Mouse (Mus musculus): ENCODE data around the gene Mphosph9. TPM values are rescaled to one million over a fixed set of nuclear protein-coding genes. Genes with fewer than 3 reads are reported as not detected.

Mphosph9 gene
- total and polyA plus RNA-seq, 3 experiments = 5.6 to 9.8 (median 8.0) TPM

DNA sequence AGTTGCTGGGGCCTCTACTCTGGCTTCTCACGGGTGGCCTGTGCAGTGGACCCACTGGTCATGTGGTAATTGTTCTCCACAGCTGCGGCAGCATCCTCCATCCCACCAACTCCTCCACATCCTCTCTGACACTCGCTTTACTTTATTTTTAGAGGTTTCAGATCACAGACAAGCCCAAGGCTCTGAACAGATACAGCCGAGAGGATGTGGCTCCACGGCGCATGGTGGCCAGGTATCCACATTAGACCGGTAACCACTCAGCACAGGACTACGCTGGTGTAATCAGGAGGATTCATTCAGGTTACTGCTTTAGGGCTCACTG is 94.7 kb downstream of the Mphosph9 start:
- no peak for DNase-seq (ENCODE audit: extremely low read depth)
- peaks cover 0 to 18% of the 10 kb centered on the region in 2 experiments for H3K36me3 ChIP-seq (replicated peaks in 1 of 2; ENCODE audit: control insufficient read depth in 1 of 2, insufficient read depth in 1 of 2, low read length in 1 of 2)
- H3K79me2 ChIP-seq (replicated peaks; ENCODE audit: control insufficient read depth, extremely low read depth, insufficient read depth, poor library complexity, severe bottlenecking) = no peaks in the 10 kb centered on the region
- H3K4me2 ChIP-seq (ENCODE audit: insufficient read depth, low read depth, poor library complexity, severe bottlenecking) = no peak overlapping the region
- no peaks in the 10 kb centered on the region for H3K9me3 ChIP-seq (replicated peaks; ENCODE audit: low read length)
- dilution Hi-C loops (cut with MboI; ENCODE audit: extremely low pct_ligation_motif_present, extremely low pct_unique_long_range_greater_than_20kb, low sequenced_read_pairs) = no loop called here
- in situ Hi-C loops (cut with MboI; ENCODE audit: low pct_ligation_motif_present, low pct_unique_long_range_greater_than_20kb, low sequenced_read_pairs) = no loop called here
- TF ChIP-seq CHD1 (IDR thresholded peaks at IDR 0.05; ENCODE audit: low read depth, low read length) (no peak), POLR2AphosphoS2 (IDR thresholded peaks at IDR 0.05; ENCODE audit: low read depth, low read length) (no peak), RAD21 (IDR thresholded peaks at IDR 0.05; ENCODE audit: low read depth, low read length) (no peak), NRF1 (IDR thresholded peaks at IDR 0.05; ENCODE audit: low read depth, low read length) (no peak), ETS1 (conservative IDR thresholded peaks at IDR 0.05; ENCODE audit: low read depth, low read length) (no peak), ELF1 (IDR thresholded peaks at IDR 0.05; ENCODE audit: low read depth, low read length) (no peak), SIN3A (IDR thresholded peaks at IDR 0.05; ENCODE audit: low read length) (no peak), USF1 (IDR thresholded peaks at IDR 0.05; ENCODE audit: low read depth, low read length) (no peak), MAZ (IDR thresholded peaks at IDR 0.05; ENCODE audit: low read depth, low read length) (no peak), POLR2A (IDR thresholded peaks at IDR 0.05; ENCODE audit: low read depth, low read length) (no peak), CTCF (conservative IDR thresholded peaks at IDR 0.05 in 1 of 2, IDR thresholded peaks at IDR 0.05 in 1 of 2; ENCODE audit: low read depth in 2 of 2, low read length in 2 of 2) (no peak)
- H3K4me1 ChIP-seq (ENCODE audit: control insufficient read depth in 1 of 2, insufficient read depth in 2 of 2) = peaks cover 2 to 10% of the 10 kb centered on the region in 2 experiments; a peak in 2 of 4 replicates
- H3K27me3 ChIP-seq (replicated peaks) = no peaks in the 10 kb centered on the region
- no peak overlapping the region for H3K9ac ChIP-seq (ENCODE audit: insufficient read depth, low read depth)
- H3K27ac ChIP-seq (ENCODE audit: insufficient read depth, low read depth) = no peak overlapping the region
- no peak overlapping the region for H3K4me3 ChIP-seq (replicated peaks in 1 of 3; ENCODE audit: low read depth in 2 of 3, low read length in 2 of 3, poor library complexity in 1 of 3)

DNA sequence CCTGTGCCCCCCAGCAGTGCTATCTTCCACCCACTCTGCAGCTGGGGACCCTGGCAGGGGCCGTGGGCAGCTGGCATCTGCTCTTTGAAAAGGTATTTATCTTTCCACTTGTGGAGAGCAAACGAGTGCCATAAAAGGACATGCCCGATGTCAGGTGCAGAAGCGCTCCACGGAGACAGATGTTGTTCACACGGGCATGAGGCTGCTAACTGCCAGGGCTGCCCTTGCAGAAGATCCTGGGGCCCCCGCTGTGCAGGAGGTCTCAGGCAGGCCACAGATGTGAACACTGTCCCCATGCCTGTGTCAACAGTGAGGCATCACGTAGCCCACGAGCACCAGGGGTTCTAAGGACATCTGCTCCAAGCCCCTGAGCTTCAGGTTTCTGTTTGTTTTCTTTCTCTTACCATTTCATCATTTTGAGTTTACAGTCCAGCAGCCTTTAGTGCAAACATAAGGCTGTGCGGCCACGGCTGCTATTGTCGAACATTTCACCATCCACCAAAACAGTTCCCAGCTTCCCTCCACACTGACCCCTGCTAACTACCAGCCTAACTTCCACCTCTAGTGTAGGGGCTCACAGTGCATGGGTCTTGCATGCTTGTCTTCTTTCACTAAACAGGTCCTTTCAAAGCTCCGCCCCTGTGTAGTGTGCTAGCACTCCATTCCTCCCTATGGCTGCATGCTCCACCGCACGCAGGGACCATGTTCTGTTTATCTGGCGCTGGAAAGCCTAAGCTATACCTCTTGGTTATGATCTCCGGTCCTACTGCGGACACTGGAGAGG is 95.2 kb downstream of the Mphosph9 start:
- Histone ChIP-seq H3K4me3 (replicated peaks in 1 of 3; ENCODE audit: low read depth in 2 of 3, low read length in 2 of 3, poor library complexity in 1 of 3) (no peak overlapping the region), H3K27me3 (replicated peaks) (no peaks in the 10 kb centered on the region), H3K4me1 (ENCODE audit: control insufficient read depth in 1 of 2, insufficient read depth in 2 of 2) (peaks cover 2 to 10% of the 10 kb centered on the region in 2 experiments; a peak in 2 of 4 replicates), H3K4me2 (ENCODE audit: insufficient read depth, low read depth, poor library complexity, severe bottlenecking) (no peak overlapping the region), H3K9me3 (replicated peaks; ENCODE audit: low read length) (no peaks in the 10 kb centered on the region), H3K9ac (ENCODE audit: insufficient read depth, low read depth) (no peak overlapping the region), H3K79me2 (replicated peaks; ENCODE audit: control insufficient read depth, extremely low read depth, insufficient read depth, poor library complexity, severe bottlenecking) (no peaks in the 10 kb centered on the region), H3K27ac (ENCODE audit: insufficient read depth, low read depth) (no peak overlapping the region), H3K36me3 (replicated peaks in 1 of 2; ENCODE audit: control insufficient read depth in 1 of 2, insufficient read depth in 1 of 2, low read length in 1 of 2) (peaks cover 0 to 13% of the 10 kb centered on the region in 2 experiments)
- no peak for TF ChIP-seq POLR2AphosphoS2 (IDR thresholded peaks at IDR 0.05; ENCODE audit: low read depth, low read length)
- TF ChIP-seq NRF1 (IDR thresholded peaks at IDR 0.05; ENCODE audit: low read depth, low read length) = no peak
- no peak for TF ChIP-seq E2F4 (IDR thresholded peaks at IDR 0.05; ENCODE audit: insufficient replicate concordance, low read depth, low read length)
- TF ChIP-seq SIN3A (IDR thresholded peaks at IDR 0.05; ENCODE audit: low read length) = no peak
- no peak for TF ChIP-seq SMC3 (IDR thresholded peaks at IDR 0.05; ENCODE audit: low read depth, low read length)
- no peak for TF ChIP-seq USF2 (conservative IDR thresholded peaks at IDR 0.05; ENCODE audit: low read depth, low read length)
- TF ChIP-seq ZKSCAN1 (IDR thresholded peaks at IDR 0.05; ENCODE audit: borderline replicate concordance, low read depth, low read length) = no peak
- no peak for TF ChIP-seq ZC3H11A (IDR thresholded peaks at IDR 0.05; ENCODE audit: low read depth, low read length)
- TF ChIP-seq JUND (conservative IDR thresholded peaks at IDR 0.05; ENCODE audit: low read depth, low read length) = no peak
- no peak for TF ChIP-seq JUN (IDR thresholded peaks at IDR 0.05; ENCODE audit: insufficient read depth, low read depth, low read length)
- TF ChIP-seq PAX5 (IDR thresholded peaks at IDR 0.05; ENCODE audit: low read length) = no peak
- TF ChIP-seq BHLHE40 (IDR thresholded peaks at IDR 0.05; ENCODE audit: low read depth, low read length) = no peak
- TF ChIP-seq UBTF (IDR thresholded peaks at IDR 0.05; ENCODE audit: low read depth, low read length) = no peak
- no peak for TF ChIP-seq USF1 (IDR thresholded peaks at IDR 0.05; ENCODE audit: low read depth, low read length)
- TF ChIP-seq MEF2A (IDR thresholded peaks at IDR 0.05; ENCODE audit: borderline replicate concordance, low read depth, low read length) = no peak
- no peak for TF ChIP-seq KAT2A (IDR thresholded peaks at IDR 0.05; ENCODE audit: insufficient replicate concordance, low read length)
- TF ChIP-seq EP300 (IDR thresholded peaks at IDR 0.05; ENCODE audit: low read length) = no peak
- in situ Hi-C loops (cut with MboI; ENCODE audit: low pct_ligation_motif_present, low pct_unique_long_range_greater_than_20kb, low sequenced_read_pairs) (no loop called here), dilution Hi-C loops (cut with MboI; ENCODE audit: extremely low pct_ligation_motif_present, extremely low pct_unique_long_range_greater_than_20kb, low sequenced_read_pairs) (no loop called here)
- no peak for DNase-seq (ENCODE audit: extremely low read depth)

Data from CH12.LX (cell line).